Mouse (Mus musculus): ENCODE data around the gene Sppl3.

The Sppl3 gene

DNA sequence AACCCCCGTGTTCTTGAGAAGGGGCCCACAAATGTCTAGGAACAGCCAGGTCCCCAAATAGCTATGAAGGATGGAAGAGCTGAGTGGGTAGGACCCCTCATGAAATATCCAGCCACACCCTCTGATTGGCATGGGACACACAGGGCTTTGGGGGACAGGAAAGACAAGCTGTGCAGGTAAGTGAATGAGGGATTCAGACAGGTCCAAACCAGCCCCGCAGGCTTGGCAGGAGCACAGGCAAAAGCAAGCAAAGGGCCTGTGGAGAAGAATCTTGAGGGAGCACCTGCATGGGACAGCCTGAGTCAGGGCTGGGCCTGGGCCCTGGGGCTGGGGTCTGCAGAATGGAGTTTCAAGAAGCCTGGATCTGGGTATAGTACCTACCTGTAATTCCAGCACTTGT, 10.4 kb upstream of the Sppl3 start:
- DNase-seq: no peak

DNA sequence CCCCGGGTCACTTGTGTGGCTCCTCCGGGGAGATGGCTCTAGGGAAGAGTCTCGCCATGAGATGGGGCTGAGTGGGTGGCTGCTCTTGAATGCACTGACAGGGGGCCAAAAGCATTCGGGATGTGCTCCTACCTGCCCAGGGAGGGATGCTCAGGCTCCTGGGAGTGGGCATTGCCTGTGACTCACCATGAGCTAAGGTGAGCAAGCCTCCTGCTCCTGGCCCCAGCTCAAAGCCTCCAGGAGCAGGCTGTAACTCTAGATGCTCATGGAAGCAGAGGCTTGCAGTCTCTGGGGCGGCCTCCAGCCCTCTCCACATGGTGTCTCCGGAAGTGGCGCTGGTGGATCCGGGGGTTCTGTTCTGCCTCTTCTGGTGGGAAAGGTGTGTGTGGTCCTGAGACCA, 9.5 kb upstream of the Sppl3 start:
- no peak for DNase-seq

DNA sequence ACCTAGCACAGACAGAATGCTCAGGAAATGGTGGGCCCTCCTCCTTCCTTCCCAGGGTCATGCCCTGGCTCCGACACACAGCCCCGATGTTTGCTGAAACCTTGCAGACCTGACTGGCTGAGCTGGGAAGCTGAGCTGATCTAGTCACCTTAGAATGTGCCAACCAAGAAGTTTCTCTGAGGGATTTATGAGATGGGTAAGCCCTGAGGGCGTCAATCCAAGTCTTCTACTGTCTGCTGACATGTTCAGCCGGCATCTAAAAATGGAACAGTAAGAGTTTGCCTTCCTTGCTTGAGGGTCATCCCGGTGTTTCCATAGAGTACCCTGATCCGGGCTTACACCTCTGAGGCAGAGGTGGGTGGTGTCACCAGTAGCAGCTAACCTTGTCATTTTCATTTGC, 8.2 kb upstream of the Sppl3 start:
- no peak for DNase-seq

DNA sequence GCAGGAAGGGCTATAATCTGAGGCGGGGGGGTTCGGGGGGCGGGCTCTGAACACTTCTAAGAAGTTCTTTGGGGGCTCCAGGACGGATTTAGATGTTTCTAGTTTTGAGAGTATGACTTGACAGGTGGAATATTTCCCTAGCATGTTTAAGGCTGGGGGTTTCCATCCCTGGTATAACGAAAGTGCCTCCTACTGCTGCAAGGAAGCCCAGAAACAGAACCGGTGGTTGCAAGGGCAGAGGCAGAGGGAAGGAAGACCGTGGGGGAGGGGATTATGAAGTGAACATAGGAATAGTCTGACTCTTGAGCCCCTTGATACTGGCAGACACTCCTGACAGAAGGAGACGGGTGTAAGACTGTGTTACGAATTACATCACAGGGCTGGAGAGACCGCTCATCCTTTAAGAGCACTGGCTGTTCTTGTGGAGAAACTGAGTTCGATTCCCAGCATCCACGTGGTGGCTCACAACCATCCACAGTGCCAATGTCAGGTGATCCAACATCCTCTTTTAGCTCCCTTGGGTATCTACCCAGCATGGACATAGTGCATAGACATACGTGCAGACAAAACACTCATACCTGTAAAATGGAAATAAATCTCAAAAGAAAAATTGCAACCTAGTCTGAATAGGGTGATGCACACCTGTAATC, 7.6 kb upstream of the Sppl3 start:
- no peak for DNase-seq

DNA sequence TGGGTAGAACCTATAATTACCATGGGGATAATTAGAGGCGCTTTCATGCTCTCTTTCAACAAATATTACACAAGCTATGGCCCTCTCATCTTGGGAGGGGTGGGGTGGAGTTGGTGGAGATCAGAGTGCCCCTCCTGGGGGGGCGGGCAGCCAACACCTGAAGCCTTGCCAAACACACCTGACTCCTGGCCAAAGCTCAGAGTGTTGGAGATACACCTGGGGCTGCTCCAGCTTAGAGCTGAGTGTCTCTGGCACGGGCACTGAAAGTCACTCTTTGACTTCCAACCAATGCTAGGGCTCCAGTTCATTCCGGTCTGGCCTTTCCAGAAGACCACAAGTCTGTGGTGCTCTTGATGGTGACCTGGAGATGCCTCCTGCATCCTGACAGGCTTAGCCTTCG, 3.2 kb upstream of the Sppl3 start:
- no peak for DNase-seq

DNA sequence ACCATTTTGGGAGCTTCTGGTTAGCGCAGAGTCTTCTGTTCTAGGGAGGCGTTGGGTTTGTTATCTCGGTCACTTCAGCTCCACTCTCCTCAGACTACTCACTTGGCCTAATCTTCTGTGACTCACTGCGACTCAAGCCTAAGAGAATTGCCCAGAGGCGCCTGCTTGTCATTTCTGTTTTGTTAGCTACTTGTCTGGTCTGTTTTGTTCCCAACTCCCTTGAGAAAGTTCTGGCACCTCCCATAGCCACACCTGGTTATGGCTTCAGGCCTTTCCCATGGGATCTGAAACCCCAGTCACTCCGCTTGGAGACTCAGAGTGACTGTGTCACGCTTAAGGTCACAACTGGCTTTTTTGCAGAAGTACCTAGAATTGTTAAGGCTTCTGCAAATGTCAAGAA, 2.6 kb upstream of the Sppl3 start:
- no peak for DNase-seq

DNA sequence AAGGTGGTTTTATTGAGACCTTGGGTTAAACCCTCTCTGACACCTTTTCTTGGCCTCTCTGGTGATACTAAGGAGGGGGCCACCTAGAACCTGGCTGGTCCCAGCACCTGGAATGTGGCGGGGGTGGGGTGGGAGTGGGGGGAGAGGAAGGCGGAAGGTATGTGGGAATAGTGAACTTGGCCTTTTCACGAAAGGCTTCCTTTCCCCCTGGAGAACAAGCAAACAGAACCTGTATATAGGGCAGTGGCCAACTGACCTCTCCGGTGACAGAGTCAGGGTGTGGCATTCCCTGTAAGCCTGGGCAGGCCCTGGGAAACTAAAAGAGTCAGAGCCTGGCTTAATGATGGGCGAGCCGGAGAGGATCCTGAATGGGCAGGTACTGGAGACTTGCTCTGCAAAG, 1.8 kb upstream of the Sppl3 start:
- no peak for DNase-seq

DNA sequence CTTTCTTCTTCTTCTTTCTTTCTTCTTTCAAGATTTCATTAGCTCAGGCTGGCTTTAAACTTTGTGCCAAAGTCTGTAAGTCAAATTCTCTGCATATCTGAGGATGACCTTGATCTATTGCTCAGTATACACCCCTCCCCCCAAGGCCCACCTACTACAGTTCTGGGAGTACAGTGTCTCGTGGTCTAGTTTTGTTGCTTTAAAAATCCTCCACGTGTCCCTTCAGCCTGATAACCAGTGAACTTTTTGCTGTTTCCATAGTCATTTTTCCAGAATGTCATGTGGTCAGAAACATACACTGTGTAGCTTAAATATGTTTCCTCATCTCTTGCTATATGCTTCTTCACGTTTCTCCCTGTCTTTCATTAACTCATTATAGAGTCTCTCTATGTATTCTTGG, 976 bp upstream of the Sppl3 start:
- DNase-seq: no peak

DNA sequence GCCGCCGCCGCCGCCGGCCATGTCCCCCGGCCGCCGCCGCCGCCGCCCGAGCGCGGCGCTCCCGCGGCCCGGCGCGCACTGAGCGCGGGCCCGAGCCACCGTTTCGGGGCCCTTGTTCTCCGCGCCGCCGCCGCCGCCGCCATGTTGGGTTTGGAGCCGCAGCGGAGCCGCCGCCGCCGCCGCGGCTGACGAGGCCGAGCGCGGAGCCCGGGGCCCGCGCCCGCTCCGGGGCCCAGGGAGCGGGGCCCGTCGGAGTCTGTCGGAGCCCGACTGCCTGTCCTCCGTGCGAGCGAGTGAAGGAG, 231 bp downstream of the Sppl3 start:
- no peak for DNase-seq

DNA sequence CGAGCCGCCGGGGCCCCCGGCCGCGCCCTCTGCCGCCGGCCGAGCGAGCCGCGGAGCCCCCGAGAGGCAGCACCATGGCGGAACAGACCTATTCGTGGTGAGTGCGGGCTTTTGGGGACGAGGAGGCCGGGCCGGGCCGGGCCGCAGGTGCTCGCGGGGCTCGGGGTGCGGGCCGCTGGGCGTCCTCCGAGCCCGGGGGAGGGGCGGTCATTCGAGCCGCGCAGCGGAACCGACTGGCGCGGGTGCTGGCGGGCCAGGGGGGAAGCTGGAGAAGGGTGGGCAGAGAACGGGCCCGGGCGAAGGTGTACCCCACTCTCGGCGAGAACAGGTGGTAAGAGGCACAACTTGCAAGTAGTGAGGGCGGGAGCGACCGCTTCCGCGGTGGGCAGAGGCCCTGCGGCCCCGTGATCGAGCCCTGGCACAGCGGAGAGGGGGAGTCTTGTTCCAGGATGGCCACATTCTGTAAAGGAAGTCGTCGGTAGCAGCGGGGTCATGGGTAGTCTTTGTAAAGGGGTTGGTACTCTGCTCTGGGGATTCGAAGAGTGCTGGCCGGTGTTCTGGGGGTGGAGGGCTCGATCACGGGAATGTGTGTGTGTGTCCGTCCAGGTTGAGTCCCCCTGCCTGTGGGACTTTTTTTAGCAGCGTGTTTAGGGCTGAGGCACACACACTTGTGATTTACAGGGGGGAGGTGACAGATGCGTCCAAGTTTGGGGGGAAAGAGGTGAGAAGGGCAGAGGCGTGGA, 753 bp downstream of the Sppl3 start:
- DNase-seq: peak; percentile 65 to 75

DNA sequence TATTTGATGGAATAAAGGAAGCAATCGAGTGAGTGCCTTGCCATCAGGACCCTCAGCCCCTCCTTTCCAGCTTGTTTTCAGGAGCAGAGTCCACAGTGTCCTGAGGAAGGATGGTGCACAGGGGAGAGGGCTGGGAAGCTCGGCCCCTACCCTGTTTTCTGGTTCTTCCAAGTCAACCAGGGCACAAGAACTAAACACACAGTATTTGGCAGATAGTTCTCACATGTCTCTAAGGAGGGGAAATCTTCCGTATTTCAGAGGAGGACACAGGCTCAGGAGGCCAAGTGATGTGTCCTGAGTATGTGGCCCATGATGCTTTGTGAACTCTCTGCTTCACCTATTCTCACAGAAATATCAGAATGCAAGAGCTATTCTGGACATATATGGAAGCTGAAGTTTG, 2.5 kb downstream of the Sppl3 start:
- DNase-seq: no peak

DNA sequence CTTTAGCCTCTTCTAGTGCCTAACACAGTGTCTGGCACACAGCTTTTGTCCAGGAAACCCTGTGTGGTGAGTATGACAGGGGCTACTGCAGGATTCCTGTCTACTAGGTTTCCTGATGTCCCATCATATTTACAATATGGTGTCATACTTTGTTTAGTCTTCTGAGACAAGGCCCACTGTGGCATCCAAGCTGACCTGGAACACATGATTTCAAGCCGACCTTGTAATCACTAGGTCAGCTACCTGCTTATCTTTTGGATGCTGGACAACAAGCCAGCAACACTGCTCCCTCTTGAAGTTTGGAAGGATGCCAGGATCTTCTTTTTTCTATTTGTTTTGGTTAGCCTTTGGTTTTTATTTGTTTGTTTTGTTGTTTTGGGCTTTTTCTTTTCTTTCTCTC, 3.6 kb downstream of the Sppl3 start:
- DNase-seq: no peak

DNA sequence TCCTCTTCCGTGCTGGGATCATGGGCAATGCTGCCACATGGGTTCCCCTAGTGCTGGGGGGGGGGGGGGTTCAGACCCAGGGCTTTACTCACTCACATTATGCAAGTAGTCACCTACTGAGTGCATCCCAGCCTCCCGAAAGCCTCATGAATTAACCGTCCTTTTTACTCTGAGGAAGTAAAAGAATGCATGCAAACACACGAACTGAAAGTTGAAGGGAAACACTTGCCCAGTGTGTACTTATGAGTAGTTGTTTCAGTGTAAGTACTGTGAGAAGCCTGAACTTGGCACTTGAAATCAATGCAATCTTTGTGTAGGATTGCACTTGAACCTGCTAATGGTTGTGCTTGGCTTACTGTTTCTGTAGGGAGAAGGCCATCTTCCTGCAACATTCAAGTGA, 4.2 kb downstream of the Sppl3 start:
- DNase-seq: no peak

DNA sequence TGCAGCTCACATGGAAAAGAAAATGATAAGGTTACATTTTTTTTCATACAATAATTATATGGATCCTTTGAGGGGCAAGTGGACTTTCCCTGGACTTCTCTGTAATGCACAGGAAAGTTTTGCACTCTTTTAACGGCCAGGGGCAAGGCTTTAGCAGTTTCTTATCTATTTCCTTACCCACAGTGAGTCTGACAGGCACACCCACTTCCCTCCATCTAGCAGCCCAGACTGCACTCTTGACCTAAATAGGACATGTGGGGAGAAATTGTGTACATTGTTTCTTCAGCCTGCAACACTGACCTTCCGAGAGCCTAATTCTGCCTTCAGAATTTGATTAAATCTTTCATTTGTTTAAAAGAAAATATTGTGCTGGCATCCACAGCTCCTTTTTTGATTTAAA, 7.3 kb downstream of the Sppl3 start:
- no peak for DNase-seq

DNA sequence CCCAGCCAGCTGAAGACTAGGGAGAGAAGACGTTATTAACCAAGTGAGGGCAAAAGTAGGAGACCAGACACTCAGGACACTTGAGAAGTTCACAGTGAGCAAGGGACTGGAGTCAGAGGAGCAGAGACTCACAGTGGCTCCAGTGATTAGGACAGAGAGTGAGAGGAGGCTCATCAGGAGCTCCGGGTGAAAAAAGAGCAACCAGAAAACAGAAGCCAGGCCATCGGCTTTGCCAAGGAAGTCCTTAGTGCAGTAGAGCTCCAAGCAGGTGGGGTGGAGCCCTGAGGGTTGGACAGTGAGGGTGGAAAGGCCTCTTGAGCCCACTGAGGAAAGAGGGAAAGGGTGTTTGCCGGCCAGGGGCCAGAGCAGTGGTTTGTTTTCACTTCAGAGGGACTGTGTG, 7.9 kb downstream of the Sppl3 start:
- DNase-seq: no peak

DNA sequence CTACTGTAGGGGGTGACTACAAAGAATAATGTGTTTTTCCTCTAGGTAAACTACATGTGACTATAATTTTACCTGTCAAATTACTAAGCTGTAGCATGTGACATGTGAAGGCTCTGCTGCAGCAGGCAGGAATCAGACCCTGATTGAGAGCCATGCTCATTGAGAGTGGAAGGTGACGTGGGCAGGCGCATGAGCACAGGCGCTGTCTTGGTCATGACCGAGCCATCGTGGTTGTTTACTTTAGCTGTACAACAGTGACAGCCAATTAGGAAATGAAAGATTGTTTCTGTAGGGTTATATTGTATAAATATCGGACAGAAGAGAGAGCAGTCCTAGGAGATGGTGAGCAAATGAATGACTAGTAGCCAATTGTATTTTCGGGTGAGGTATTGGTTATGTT, 11.1 kb downstream of the Sppl3 start:
- no peak for DNase-seq

DNA sequence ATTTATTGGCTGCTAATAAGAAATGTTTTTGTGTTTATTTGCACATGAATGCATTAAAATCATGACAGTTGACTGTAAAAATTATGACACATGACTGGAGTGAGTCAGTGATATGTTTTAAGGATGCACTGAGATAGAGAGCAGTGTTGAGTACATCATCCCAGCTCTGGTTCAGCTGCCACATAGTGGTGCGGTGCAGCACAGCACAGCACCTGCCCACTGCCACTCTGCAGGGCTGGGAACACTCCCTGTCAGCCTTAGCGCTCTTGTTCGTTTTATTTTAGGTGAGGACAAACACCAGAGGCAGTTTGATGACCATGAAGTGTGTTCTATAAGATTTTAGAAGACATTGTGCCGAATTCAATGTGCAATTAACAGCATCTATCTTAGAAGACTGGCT, 15.2 kb downstream of the Sppl3 start:
- DNase-seq: no peak

DNA sequence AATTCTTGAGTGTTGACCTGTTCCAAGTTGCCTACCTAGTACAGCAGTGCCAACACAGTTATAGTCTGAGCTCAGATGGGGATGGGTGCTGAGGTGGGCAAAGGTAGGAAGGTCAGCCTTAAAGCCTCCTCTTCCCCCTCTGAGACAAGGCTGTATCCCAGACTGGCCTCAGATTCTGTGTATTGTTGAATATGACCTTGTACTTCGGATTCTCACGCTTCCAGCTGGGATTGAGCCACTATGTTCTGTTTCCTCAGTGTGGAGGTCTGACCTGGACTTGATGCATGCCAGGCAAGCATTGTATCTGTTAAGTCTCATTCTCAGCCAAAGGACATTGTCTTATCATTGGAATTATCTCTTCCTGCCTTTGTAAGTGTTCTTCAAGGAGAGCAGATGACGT, 16.2 kb downstream of the Sppl3 start:
- DNase-seq: no peak

DNA sequence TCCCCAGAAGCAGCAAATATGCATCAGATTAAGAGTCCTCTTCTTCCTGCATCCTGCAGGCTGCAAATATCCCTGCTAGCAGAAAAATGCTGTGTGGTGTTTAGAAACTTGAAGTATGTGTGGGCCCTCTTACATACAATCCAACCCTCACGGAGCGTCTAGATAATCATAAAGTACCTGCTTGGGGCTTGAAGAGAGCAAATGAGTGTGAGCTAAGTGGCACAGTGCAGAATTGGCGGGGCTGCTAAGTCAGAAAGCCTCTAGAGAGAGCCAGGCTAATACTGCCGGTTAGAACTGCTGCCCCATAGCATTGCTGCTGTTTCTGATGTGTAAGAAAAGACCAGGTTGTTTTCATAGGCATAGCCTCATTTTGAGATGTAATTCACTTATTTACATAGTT, 18.0 kb downstream of the Sppl3 start:
- DNase-seq: no peak

DNA sequence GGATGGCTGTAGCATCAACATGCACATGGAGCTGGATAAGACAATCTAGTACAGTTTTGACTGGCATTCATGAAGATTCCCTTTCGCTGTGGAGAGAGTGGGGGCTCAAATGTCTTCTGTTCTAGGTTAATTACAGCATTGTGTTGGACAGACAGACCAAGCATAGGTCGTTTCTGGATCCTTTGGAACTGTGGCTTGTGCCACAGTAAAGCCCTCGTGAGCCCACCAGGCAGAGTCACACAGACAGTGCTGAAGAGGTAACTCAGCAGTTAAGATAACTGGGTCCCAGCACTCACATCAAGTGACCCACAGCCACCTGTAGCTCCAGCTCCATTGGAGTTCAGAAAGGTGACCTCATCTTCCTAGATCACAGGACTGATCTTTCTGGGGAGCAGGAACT, 18.6 kb downstream of the Sppl3 start:
- DNase-seq: no peak

DNA sequence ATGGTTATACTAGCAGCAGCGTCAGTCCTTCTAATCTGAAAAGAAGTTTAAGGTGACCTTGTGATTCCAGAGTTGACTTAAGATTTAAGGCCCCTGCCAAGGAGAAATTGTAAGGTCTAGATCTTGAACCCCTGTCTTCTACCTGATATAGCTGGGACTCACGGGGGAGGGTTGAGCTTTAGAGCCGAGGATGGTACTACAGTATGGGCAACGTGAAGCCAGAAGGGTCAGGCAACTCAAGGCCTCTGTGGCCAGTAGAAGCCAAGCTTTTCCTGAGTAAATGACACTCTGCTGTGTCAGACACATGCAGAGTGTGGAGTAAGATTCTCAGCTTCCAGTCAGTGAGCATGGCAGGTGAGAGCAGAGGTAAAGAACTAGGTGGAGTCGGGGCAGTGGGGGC, 20.6 kb downstream of the Sppl3 start:
- no peak for DNase-seq

DNA sequence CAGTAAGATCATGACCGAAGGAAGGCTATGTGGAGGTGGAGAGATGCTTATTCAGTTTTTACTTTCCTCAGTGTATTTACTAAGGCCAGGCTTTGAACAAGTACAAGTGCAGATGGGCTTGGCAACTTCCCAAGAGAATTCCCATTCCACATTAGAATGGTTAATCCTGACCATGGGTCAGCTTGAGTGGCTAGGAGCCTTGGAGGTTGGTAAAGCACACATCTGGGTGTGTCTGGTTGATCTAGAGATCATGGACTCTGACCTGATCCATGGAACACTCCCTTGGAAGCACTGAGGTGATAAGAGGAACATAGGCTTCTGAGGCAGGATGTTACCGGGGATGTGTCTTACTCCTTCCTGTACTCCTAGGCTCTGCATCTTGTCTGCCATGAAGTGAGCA, 21.7 kb downstream of the Sppl3 start:
- no peak for DNase-seq

DNA sequence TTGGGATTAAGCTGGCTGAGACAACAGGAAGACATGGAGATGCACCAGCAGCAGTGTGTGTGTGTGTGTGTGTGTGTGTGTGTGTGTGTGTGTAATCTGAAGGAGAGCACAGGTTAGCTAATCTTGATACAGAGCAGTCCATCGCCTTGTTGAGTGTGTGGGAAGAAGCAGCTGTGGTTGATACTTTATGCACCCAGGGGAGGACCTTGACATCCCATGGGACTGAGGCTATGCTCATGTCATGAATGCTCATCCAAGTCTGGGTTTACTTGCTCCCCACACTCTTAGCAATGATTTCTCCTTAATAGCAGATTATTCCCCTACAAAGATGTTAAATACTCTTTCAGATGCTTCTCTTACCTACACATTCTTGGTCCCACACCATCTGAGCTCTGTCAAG, 24.3 kb downstream of the Sppl3 start:
- no peak for DNase-seq

DNA sequence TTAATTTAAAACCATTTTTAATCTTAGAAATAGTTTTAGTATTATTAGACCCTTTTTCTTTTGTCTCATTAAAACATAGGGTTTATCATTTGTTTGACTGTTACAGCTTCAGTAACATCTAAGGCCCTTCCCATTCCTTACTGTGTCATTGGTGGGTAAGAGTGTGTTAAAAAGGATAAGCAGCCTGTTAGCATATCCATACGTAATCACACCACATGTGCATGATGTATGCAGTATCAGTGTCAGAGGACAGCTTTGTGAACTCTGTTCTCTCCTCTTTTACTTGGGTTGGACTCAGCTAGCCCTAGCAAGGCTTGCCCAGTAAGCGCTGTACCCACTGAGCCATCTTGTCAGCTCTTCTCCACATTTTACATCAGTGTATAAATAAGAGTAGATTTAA, 26.2 kb downstream of the Sppl3 start:
- DNase-seq: no peak

DNA sequence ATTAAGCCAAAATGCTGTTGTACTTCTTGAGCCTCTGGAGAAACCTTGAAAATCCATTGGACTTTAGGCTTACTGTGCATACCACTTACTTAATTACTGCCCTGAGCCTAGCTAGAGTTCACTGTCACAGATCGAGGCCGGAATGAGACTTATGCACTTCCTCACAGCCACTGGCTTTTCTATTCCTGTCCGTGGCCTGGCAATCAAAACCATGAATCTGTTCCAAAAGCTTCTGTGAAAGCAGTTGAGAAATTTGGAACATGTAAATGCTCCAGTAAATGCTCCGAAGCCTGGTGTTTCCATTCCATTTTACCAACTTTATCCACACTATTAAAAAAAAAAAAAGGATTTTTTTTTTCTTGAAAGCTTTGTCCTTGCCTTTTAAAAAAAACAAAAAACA, 29.8 kb downstream of the Sppl3 start:
- peak in 1 of 2 experiments; percentile 19 for DNase-seq
